Mouse (Mus musculus): Measurements from ENCODE around the gene Slc19a1. TPM values are rescaled to one million over a fixed set of nuclear protein-coding genes. Genes with fewer than 3 reads are reported as not detected.
A peak's percentile ranks its signal among the peaks of the same experiment; 100 is the strongest.

Gene Slc19a1
- polyA plus RNA-seq (2014; fragmentation: Nextera tagmentation; extraction: Ambion mirVana), result 26.5 and 31.0 TPM in 2 replicates

DNA sequence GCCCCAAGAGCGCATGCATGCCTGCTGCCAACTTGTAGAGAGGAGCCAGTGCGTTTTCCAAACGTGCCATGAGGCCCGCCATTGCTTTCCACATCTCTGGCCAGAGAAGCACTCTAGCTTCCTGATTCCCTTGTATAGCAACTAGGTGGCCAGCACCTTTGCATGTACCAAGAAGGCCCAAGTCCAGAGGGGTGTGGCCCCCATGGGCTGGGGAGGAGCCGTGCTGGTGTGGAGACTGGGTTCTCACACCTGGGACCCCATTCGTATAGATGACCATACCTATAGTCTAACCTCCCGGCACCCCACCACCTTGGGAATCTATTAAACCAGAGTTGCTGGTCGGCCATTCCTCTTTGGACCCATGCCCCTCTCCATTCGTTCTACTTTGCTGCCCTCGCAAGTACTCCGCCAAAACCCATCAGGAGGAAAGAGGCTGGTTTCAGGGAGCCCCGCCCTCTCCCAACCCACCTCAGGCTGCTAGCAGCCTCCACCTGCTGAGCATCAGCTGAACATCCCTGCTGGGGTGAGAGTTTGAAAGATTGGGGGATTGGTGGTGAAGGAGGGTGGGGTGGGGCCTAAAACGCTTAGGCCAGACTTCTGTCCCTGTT is at the start of gene Slc19a1:
Gene Slc19a1, plus strand, starts transcription at position 474 of the 608 bp plus-strand sequence.
- no peaks in the 10 kb centered on the region for H3K27me3 ChIP-seq (ENCODE audit: insufficient read depth, low read length)
- peak within 1 kb of the TSS; percentile 65 for H3K9ac ChIP-seq
- no peak within 1 kb of the TSS for H3K27ac ChIP-seq (ENCODE audit: low read depth)
- H3K9me3 ChIP-seq (ENCODE audit: low read depth, low read length), result no peaks in the 10 kb centered on the region
- peaks cover 12% of the 10 kb centered on the region for H3K4me1 ChIP-seq (ENCODE audit: insufficient read depth)
- DNase-seq, result no peak
- no peaks in the 10 kb centered on the region for H3K36me3 ChIP-seq (ENCODE audit: insufficient read depth)
- peak within 1 kb of the TSS; percentile 95 for H3K4me2 ChIP-seq
- TF ChIP-seq CTCF (IDR thresholded peaks at IDR 0.05; ENCODE audit: low read depth), result no peak
- WGBS, result 42% methylated on average over 13 of the region's 13 CpGs
- ATAC-seq (ENCODE audit: insufficient read depth), result peak; percentile 4; the same call in 1 of the 2 replicates
- peak within 1 kb of the TSS; percentile 61 for H3K4me3 ChIP-seq (ENCODE audit: low read depth, low read length)

DNA sequence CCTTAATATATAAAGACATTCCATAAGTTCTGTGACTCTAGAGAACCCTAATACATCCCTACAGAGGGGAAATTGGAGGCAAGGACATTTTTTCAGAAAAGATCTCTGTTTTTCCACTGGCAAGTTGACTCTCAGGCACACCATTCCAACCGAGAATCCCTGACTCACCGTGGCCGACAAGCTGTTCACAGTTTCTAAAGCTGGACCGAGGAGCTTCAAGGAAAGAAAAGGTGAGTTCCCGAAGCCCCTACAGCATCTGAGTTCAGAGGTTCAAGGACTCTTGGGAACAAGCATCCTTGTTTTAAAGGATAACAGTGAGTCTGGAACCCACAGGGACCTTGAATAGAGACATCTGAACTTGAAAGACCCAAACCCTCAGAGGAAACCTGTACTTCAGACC is 43.5 kb upstream of the Slc19a1 start:
- WGBS, result 88% methylated on average over 5 of the region's 5 CpGs
- ATAC-seq (ENCODE audit: insufficient read depth), result no peak
- TF ChIP-seq CTCF (IDR thresholded peaks at IDR 0.05; ENCODE audit: low read depth), result no peak

DNA sequence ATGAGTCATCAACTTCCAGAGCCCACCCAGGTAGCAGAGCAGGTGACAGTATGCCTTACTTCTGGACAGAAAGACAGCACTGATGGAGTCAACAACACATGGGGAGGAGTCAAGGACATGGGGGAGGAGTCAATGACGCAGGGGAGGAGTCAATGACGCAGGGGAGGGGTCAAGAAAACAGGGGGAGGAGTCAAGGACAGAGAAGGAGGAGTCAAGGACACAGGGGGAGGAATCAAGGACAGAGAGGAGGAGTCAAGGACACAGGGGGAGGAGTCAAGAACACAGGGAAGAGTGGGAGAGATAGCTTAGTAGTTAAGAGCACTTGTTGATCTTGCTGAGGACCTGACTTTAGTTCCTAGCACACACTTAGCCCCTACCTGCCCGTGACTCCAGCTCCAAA is 39.6 kb upstream of the Slc19a1 start:
- Histone ChIP-seq H3K4me2 (no peak overlapping the region), H3K9ac (no peak overlapping the region), H3K27ac (ENCODE audit: low read depth) (no peak overlapping the region), H3K4me3 (ENCODE audit: low read depth, low read length) (no peak overlapping the region), H3K4me1 (ENCODE audit: insufficient read depth) (no peaks in the 10 kb centered on the region), H3K27me3 (ENCODE audit: insufficient read depth, low read length) (no peaks in the 10 kb centered on the region), H3K9me3 (ENCODE audit: low read depth, low read length) (no peaks in the 10 kb centered on the region), H3K36me3 (ENCODE audit: insufficient read depth) (no peaks in the 10 kb centered on the region)
- DNase-seq (no peak), ATAC-seq (ENCODE audit: insufficient read depth) (no peak)
- no peak for TF ChIP-seq CTCF (IDR thresholded peaks at IDR 0.05; ENCODE audit: low read depth)
- 53% methylated on average over 3 of the region's 3 CpGs for WGBS

More for the DNA sequence above, 43.5 kb upstream of the Slc19a1 start:
- H3K4me3 ChIP-seq (ENCODE audit: low read depth, low read length), result no peak overlapping the region
- H3K27ac ChIP-seq (ENCODE audit: low read depth), result no peak overlapping the region
- H3K9me3 ChIP-seq (ENCODE audit: low read depth, low read length), result no peaks in the 10 kb centered on the region
- H3K9ac ChIP-seq, result no peak overlapping the region
- no peak for DNase-seq
- H3K27me3 ChIP-seq (ENCODE audit: insufficient read depth, low read length), result no peaks in the 10 kb centered on the region
- H3K36me3 ChIP-seq (ENCODE audit: insufficient read depth), result no peaks in the 10 kb centered on the region
- no peak overlapping the region for H3K4me2 ChIP-seq
- no peaks in the 10 kb centered on the region for H3K4me1 ChIP-seq (ENCODE audit: insufficient read depth)

DNA sequence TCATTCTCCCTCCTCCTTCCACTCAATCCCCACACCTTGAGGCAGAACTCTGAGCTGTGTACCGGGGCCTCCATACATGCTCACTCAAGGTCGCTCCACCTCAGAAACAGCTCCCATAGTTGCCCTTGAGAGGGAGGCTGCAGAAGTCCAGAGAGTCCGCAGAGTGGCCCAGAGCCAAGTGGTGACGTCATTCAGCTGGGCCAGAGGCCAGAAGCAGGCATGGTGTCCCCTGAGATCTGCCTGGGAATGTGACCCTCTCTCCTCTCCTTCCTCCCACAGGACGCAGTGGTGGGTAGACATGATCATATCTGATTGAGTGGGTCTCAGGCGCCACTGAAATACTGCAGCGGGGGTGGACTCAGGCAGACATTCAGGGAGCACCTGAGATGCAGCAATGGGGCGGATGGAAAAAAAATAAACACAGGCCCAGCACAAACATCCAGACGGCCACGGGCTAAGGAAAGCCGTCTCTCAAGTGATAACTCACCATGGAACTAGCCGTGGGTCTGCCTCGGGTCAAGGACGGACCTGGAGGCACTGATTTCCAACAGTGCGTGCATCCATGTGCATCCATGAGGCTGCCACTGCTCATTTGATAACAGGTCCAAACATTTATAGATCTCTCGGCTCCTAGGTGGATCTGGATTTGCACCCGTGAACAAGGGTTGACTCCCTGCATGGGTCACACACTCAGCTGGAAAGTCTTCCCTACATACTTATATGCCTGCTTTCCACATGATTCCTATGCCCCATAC is 34.1 kb upstream of the Slc19a1 start:
- peak; percentile 88; the same call in 1 of the 2 replicates for ATAC-seq (ENCODE audit: insufficient read depth)
- WGBS, result 31% methylated on average over 17 of the region's 17 CpGs

DNA sequence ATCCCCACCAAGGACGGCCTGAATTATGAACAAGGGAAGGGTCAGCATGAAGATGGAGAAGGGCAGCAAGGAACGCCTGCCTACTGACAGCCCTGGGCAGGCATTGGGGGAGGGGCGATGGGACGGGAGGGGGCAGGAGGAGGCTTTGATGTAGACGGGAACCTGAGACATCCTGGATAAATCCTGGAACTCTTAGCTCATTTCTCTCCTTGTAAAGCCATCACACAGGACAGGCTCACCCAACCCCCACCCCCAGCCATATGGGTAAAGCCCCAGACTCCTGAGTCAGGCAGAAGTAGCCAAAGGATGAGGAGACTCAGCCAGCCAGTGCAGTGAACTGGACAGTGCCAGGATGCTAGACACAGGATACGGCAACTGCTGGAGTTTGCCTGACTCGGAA is 27.1 kb upstream of the Slc19a1 start:
- DNase-seq (no peak), ATAC-seq (ENCODE audit: insufficient read depth) (no peak)
- H3K4me1 ChIP-seq (ENCODE audit: insufficient read depth), result peaks cover 8% of the 10 kb centered on the region; the same call in 1 of the 2 replicates
- no peaks in the 10 kb centered on the region for H3K27me3 ChIP-seq (ENCODE audit: insufficient read depth, low read length)
- H3K9me3 ChIP-seq (ENCODE audit: low read depth, low read length), result no peaks in the 10 kb centered on the region
- no peak overlapping the region for H3K4me3 ChIP-seq (ENCODE audit: low read depth, low read length)
- 20% methylated on average over 7 of the region's 7 CpGs for WGBS
- TF ChIP-seq CTCF (IDR thresholded peaks at IDR 0.05; ENCODE audit: low read depth), result no peak
- no peak overlapping the region for H3K27ac ChIP-seq (ENCODE audit: low read depth)
- H3K9ac ChIP-seq, result no peak overlapping the region
- no peak overlapping the region for H3K4me2 ChIP-seq
- no peaks in the 10 kb centered on the region for H3K36me3 ChIP-seq (ENCODE audit: insufficient read depth)

More for the DNA sequence above, 34.1 kb upstream of the Slc19a1 start:
- H3K27me3 ChIP-seq (ENCODE audit: insufficient read depth, low read length), result no peaks in the 10 kb centered on the region
- H3K9ac ChIP-seq, result no peak overlapping the region
- peak overlapping the region; percentile 13; the same call in 1 of the 2 replicates for H3K4me2 ChIP-seq
- no peak overlapping the region for H3K4me3 ChIP-seq (ENCODE audit: low read depth, low read length)
- no peak overlapping the region for H3K27ac ChIP-seq (ENCODE audit: low read depth)
- TF ChIP-seq CTCF (IDR thresholded peaks at IDR 0.05; ENCODE audit: low read depth), result no peak
- H3K9me3 ChIP-seq (ENCODE audit: low read depth, low read length), result no peaks in the 10 kb centered on the region
- H3K4me1 ChIP-seq (ENCODE audit: insufficient read depth), result 0 out of 2 replicates have a peak, but pooled peaks cover 4% of the 10 kb centered on the region
- DNase-seq, result peak; percentile 88
- H3K36me3 ChIP-seq (ENCODE audit: insufficient read depth), result no peaks in the 10 kb centered on the region

- no peak overlapping the region for H3K9ac ChIP-seq
- ATAC-seq (ENCODE audit: insufficient read depth) (no peak), DNase-seq (peak; percentile 32)
- H3K4me1 ChIP-seq (ENCODE audit: insufficient read depth), result peaks cover 8% of the 10 kb centered on the region; the same call in 1 of the 2 replicates
- H3K36me3 ChIP-seq (ENCODE audit: insufficient read depth), result no peaks in the 10 kb centered on the region
- no peak overlapping the region for H3K27ac ChIP-seq (ENCODE audit: low read depth)
- TF ChIP-seq CTCF (IDR thresholded peaks at IDR 0.05; ENCODE audit: low read depth), result no peak
- no peaks in the 10 kb centered on the region for H3K9me3 ChIP-seq (ENCODE audit: low read depth, low read length)
- no peaks in the 10 kb centered on the region for H3K27me3 ChIP-seq (ENCODE audit: insufficient read depth, low read length)
- no peak overlapping the region for H3K4me3 ChIP-seq (ENCODE audit: low read depth, low read length)
- 38% methylated on average over 8 of the region's 8 CpGs for WGBS
- no peak overlapping the region for H3K4me2 ChIP-seq
Observed at GRCm38 (mm10) chr10:77007433-77008108, 24.5 kb upstream of the Slc19a1 start.

All from lung, embryonic 14.5 days (tissue).